Mouse (Mus musculus): ENCODE data around the gene Apoc3. TPM values are rescaled to one million over a fixed set of nuclear protein-coding genes. Genes with fewer than 3 reads are reported as not detected.

The Apoc3 gene
- polyA plus RNA-seq, 1 experiment: not detected

GRCm38 (mm10) chr9:46256658-46257385, 21.4 kb upstream of the Apoc3 start:
- TF ChIP-seq POLR2A (IDR thresholded peaks at IDR 0.05; ENCODE audit: borderline replicate concordance, extremely low read depth, insufficient read depth, insufficient read length, poor library complexity, severe bottlenecking) (no peak), CTCF (IDR thresholded peaks at IDR 0.05; ENCODE audit: borderline replicate concordance, extremely low read depth, insufficient read depth, insufficient read length) (no peak)
- DNase-seq (ENCODE audit: low read depth): no peak

- TF ChIP-seq POLR2A (IDR thresholded peaks at IDR 0.05; ENCODE audit: borderline replicate concordance, extremely low read depth, insufficient read depth, insufficient read length, poor library complexity, severe bottlenecking): no peak
- no peak for TF ChIP-seq CTCF (IDR thresholded peaks at IDR 0.05; ENCODE audit: borderline replicate concordance, extremely low read depth, insufficient read depth, insufficient read length)
- DNase-seq (ENCODE audit: low read depth): no peak
Observed at GRCm38 (mm10) chr9:46256177-46256576, 20.7 kb upstream of the Apoc3 start.

- TF ChIP-seq CTCF (IDR thresholded peaks at IDR 0.05; ENCODE audit: borderline replicate concordance, extremely low read depth, insufficient read depth, insufficient read length) (peak; percentile 90), POLR2A (IDR thresholded peaks at IDR 0.05; ENCODE audit: borderline replicate concordance, extremely low read depth, insufficient read depth, insufficient read length, poor library complexity, severe bottlenecking) (no peak)
- DNase-seq (ENCODE audit: low read depth): peak; percentile 92
Observed at GRCm38 (mm10) chr9:46246752-46247324, 11.4 kb upstream of the Apoc3 start.

GRCm38 (mm10) chr9:46243584-46243983, 8.1 kb upstream of the Apoc3 start:
- no peak for DNase-seq (ENCODE audit: low read depth)
- TF ChIP-seq CTCF (IDR thresholded peaks at IDR 0.05; ENCODE audit: borderline replicate concordance, extremely low read depth, insufficient read depth, insufficient read length): no peak
- TF ChIP-seq POLR2A (IDR thresholded peaks at IDR 0.05; ENCODE audit: borderline replicate concordance, extremely low read depth, insufficient read depth, insufficient read length, poor library complexity, severe bottlenecking): no peak

GRCm38 (mm10) chr9:46243122-46243521, 7.7 kb upstream of the Apoc3 start:
- DNase-seq (ENCODE audit: low read depth): no peak
- TF ChIP-seq CTCF (IDR thresholded peaks at IDR 0.05; ENCODE audit: borderline replicate concordance, extremely low read depth, insufficient read depth, insufficient read length) (no peak), POLR2A (IDR thresholded peaks at IDR 0.05; ENCODE audit: borderline replicate concordance, extremely low read depth, insufficient read depth, insufficient read length, poor library complexity, severe bottlenecking) (no peak)

GRCm38 (mm10) chr9:46241818-46242217, 6.4 kb upstream of the Apoc3 start:
- DNase-seq (ENCODE audit: low read depth): no peak
- TF ChIP-seq CTCF (IDR thresholded peaks at IDR 0.05; ENCODE audit: borderline replicate concordance, extremely low read depth, insufficient read depth, insufficient read length) (no peak), POLR2A (IDR thresholded peaks at IDR 0.05; ENCODE audit: borderline replicate concordance, extremely low read depth, insufficient read depth, insufficient read length, poor library complexity, severe bottlenecking) (no peak)

- DNase-seq (ENCODE audit: low read depth): no peak
- TF ChIP-seq POLR2A (IDR thresholded peaks at IDR 0.05; ENCODE audit: borderline replicate concordance, extremely low read depth, insufficient read depth, insufficient read length, poor library complexity, severe bottlenecking) (no peak), CTCF (IDR thresholded peaks at IDR 0.05; ENCODE audit: borderline replicate concordance, extremely low read depth, insufficient read depth, insufficient read length) (no peak)
Observed at GRCm38 (mm10) chr9:46240526-46241153, 5.2 kb upstream of the Apoc3 start, which contains the start of gene Apoa4. Gene Apoa4, plus strand, starts transcription at chr9:46240696.

GRCm38 (mm10) chr9:46238850-46239249, 3.4 kb upstream of the Apoc3 start:
- TF ChIP-seq CTCF (IDR thresholded peaks at IDR 0.05; ENCODE audit: borderline replicate concordance, extremely low read depth, insufficient read depth, insufficient read length) (no peak), POLR2A (IDR thresholded peaks at IDR 0.05; ENCODE audit: borderline replicate concordance, extremely low read depth, insufficient read depth, insufficient read length, poor library complexity, severe bottlenecking) (no peak)

GRCm38 (mm10) chr9:46235649-46236048, 213 bp upstream of the Apoc3 start:
- no peak for DNase-seq (ENCODE audit: low read depth)
- no peak for TF ChIP-seq CTCF (IDR thresholded peaks at IDR 0.05; ENCODE audit: borderline replicate concordance, extremely low read depth, insufficient read depth, insufficient read length)
- TF ChIP-seq POLR2A (IDR thresholded peaks at IDR 0.05; ENCODE audit: borderline replicate concordance, extremely low read depth, insufficient read depth, insufficient read length, poor library complexity, severe bottlenecking): no peak

More at GRCm38 (mm10) chr9:46238850-46239249, 3.4 kb upstream of the Apoc3 start:
- no peak for DNase-seq (ENCODE audit: low read depth)

GRCm38 (mm10) chr9:46235196-46235595, 240 bp downstream of the Apoc3 start:
- no peak for TF ChIP-seq CTCF (IDR thresholded peaks at IDR 0.05; ENCODE audit: borderline replicate concordance, extremely low read depth, insufficient read depth, insufficient read length)
- TF ChIP-seq POLR2A (IDR thresholded peaks at IDR 0.05; ENCODE audit: borderline replicate concordance, extremely low read depth, insufficient read depth, insufficient read length, poor library complexity, severe bottlenecking): no peak
- no peak for DNase-seq (ENCODE audit: low read depth)

GRCm38 (mm10) chr9:46230450-46230975, 4.9 kb downstream of the Apoc3 start:
- TF ChIP-seq POLR2A (IDR thresholded peaks at IDR 0.05; ENCODE audit: borderline replicate concordance, extremely low read depth, insufficient read depth, insufficient read length, poor library complexity, severe bottlenecking) (no peak), CTCF (IDR thresholded peaks at IDR 0.05; ENCODE audit: borderline replicate concordance, extremely low read depth, insufficient read depth, insufficient read length) (no peak)
- no peak for DNase-seq (ENCODE audit: low read depth)

Data from brain, embryonic 14.5 days (tissue).